Mouse (Mus musculus) CH12.LX (cell line): Measurements from ENCODE around the gene Usp12. TPM values are rescaled to one million over a fixed set of nuclear protein-coding genes. Genes with fewer than 3 reads are reported as not detected.

Experiments
- DNase-seq: peaks from one replicate; pipeline ENCODE4 v3.0.0-alpha.2; 2013; ENCODE audit errors: extremely low read depth
- H3K27ac ChIP-seq: 2 replicates; pipeline ENCODE4 v1.5.1; 2012; ENCODE audit warnings: low read depth, mild to moderate bottlenecking, control low read depth, moderate library complexity; ENCODE audit not compliant: insufficient read depth
- H3K27me3 ChIP-seq: replicated peaks from 2 replicates; pipeline ENCODE3; 2012; ENCODE audit warnings: inconsistent platforms
- H3K36me3 ChIP-seq, 2 experiments: replicated peaks in 1 of 2; 2 replicates each; pipeline versions ENCODE3 to v1.6.1; 2012; ENCODE audit warnings: inconsistent platforms in 1 of 2, low read length in 1 of 2, mild to moderate bottlenecking in 1 of 2, mixed read lengths in 1 of 2, moderate library complexity in 1 of 2; ENCODE audit not compliant: control insufficient read depth in 1 of 2, insufficient read depth in 1 of 2
- H3K4me1 ChIP-seq, 2 experiments: 2 replicates each; pipeline ENCODE4 v1.6.1; 2012; ENCODE audit warnings: inconsistent platforms in 1 of 2, moderate library complexity in 1 of 2; ENCODE audit not compliant: insufficient read depth in 2 of 2, control insufficient read depth in 1 of 2
- H3K4me2 ChIP-seq: 2 replicates; pipeline ENCODE4 v1.6.1; 2012; ENCODE audit warnings: low read depth, mild to moderate bottlenecking, control low read depth; ENCODE audit not compliant: poor library complexity, insufficient read depth, severe bottlenecking
- H3K4me3 ChIP-seq, 3 experiments: fragments of 150-350 bp in 1 of 3; sonication (generic) in 1 of 3; replicated peaks in 1 of 3; 2 replicates each; pipeline versions ENCODE3 to v1.5.1; 2011 to 2012; ENCODE audit warnings: low read depth in 2 of 3, low read length in 2 of 3, mild to moderate bottlenecking in 2 of 3, moderate library complexity in 2 of 3, control low read depth in 1 of 3, improper control_type of control experiment in 1 of 3, inconsistent platforms in 1 of 3, mixed read lengths in 1 of 3; ENCODE audit not compliant: poor library complexity in 1 of 3
- H3K79me2 ChIP-seq: replicated peaks from 2 replicates; pipeline ENCODE4 v1.6.1; 2012; ENCODE audit warnings: mild to moderate bottlenecking, moderate library complexity; ENCODE audit not compliant: control insufficient read depth, poor library complexity, insufficient read depth, severe bottlenecking; ENCODE audit errors: extremely low read depth
- H3K9ac ChIP-seq: 2 replicates; pipeline ENCODE4 v1.6.1; 2012; ENCODE audit warnings: low read depth, mild to moderate bottlenecking, control low read depth, moderate library complexity; ENCODE audit not compliant: insufficient read depth
- H3K9me3 ChIP-seq: replicated peaks from 2 replicates; pipeline ENCODE3; 2012; ENCODE audit warnings: low read length, inconsistent platforms, mixed read lengths
- CHD1 ChIP-seq: IDR thresholded peaks from 2 replicates; pipeline ENCODE4 v1.6.1; 2012; ENCODE audit warnings: low read depth, low read length, improper control_type of control experiment, inconsistent platforms
- CHD2 ChIP-seq: IDR thresholded peaks from 2 replicates; pipeline ENCODE4 v1.6.1; 2011; ENCODE audit warnings: low read length, improper control_type of control experiment
- CTCF ChIP-seq, 2 experiments: IDR thresholded peaks in 1 of 2; conservative IDR thresholded peaks in 1 of 2; 2 replicates each; pipeline ENCODE4 v1.5.1; 2011 to 2012; ENCODE audit warnings: low read depth in 2 of 2, low read length in 2 of 2, improper control_type of control experiment in 1 of 2, inconsistent platforms in 1 of 2, mild to moderate bottlenecking in 1 of 2, moderate library complexity in 1 of 2
- E2F4 ChIP-seq: IDR thresholded peaks from 2 replicates; pipeline ENCODE4 v1.6.1; 2011; ENCODE audit warnings: low read depth, low read length, improper control_type of control experiment; ENCODE audit not compliant: insufficient replicate concordance
- ELF1 ChIP-seq: IDR thresholded peaks from 2 replicates; pipeline ENCODE4 v1.6.1; 2014; ENCODE audit warnings: low read depth, mild to moderate bottlenecking, inconsistent platforms, low read length, improper control_type of control experiment
- EP300 ChIP-seq: IDR thresholded peaks from 2 replicates; pipeline ENCODE4 v1.6.1; 2011; ENCODE audit warnings: low read length, improper control_type of control experiment
- GABPA ChIP-seq: IDR thresholded peaks from 2 replicates; pipeline ENCODE4 v1.6.1; 2012; ENCODE audit warnings: low read depth, low read length, improper control_type of control experiment, inconsistent platforms; ENCODE audit not compliant: insufficient replicate concordance
- KAT2A ChIP-seq: IDR thresholded peaks from 2 replicates; pipeline ENCODE4 v1.6.1; 2012; ENCODE audit warnings: low read length, improper control_type of control experiment, inconsistent platforms; ENCODE audit not compliant: insufficient replicate concordance
- MAX ChIP-seq: IDR thresholded peaks from 2 replicates; pipeline ENCODE4 v1.6.1; 2011; ENCODE audit warnings: low read length, improper control_type of control experiment
- MAZ ChIP-seq: IDR thresholded peaks from 2 replicates; pipeline ENCODE4 v1.6.1; 2012; ENCODE audit warnings: low read depth, mild to moderate bottlenecking, inconsistent platforms, low read length, improper control_type of control experiment, moderate library complexity
- MEF2A ChIP-seq: IDR thresholded peaks from 2 replicates; pipeline ENCODE4 v1.6.1; 2014; ENCODE audit warnings: low read depth, mild to moderate bottlenecking, inconsistent platforms, low read length, improper control_type of control experiment, borderline replicate concordance
- MXI1 ChIP-seq: IDR thresholded peaks from 2 replicates; pipeline ENCODE4 v1.6.1; 2011; ENCODE audit warnings: mild to moderate bottlenecking, low read depth, low read length, improper control_type of control experiment
- NELFE ChIP-seq: IDR thresholded peaks from 2 replicates; pipeline ENCODE4 v1.6.1; 2011; ENCODE audit warnings: low read depth, low read length, improper control_type of control experiment
- PAX5 ChIP-seq: IDR thresholded peaks from 2 replicates; pipeline ENCODE4 v1.6.1; 2012; ENCODE audit warnings: low read length, inconsistent platforms, mixed read lengths
- POLR2A ChIP-seq: IDR thresholded peaks from 2 replicates; pipeline ENCODE4 v1.6.1; 2011; ENCODE audit warnings: low read depth, mild to moderate bottlenecking, improper control_type of control experiment, low read length
- POLR2AphosphoS2 ChIP-seq: IDR thresholded peaks from 2 replicates; pipeline ENCODE4 v1.6.1; 2011; ENCODE audit warnings: low read depth, low read length, improper control_type of control experiment
- RAD21 ChIP-seq: IDR thresholded peaks from 2 replicates; pipeline ENCODE4 v1.6.1; 2011; ENCODE audit warnings: low read depth, mild to moderate bottlenecking, low read length, improper control_type of control experiment, moderate library complexity
- SMC3 ChIP-seq: IDR thresholded peaks from 2 replicates; pipeline ENCODE4 v1.6.1; 2011; ENCODE audit warnings: low read depth, low read length, improper control_type of control experiment
- TCF12 ChIP-seq: IDR thresholded peaks from 2 replicates; pipeline ENCODE4 v1.6.1; 2014; ENCODE audit warnings: low read depth, mild to moderate bottlenecking, inconsistent platforms, low read length, improper control_type of control experiment
- UBTF ChIP-seq: IDR thresholded peaks from 2 replicates; pipeline ENCODE4 v1.6.1; 2012; ENCODE audit warnings: low read depth, mild to moderate bottlenecking, inconsistent platforms, low read length, improper control_type of control experiment, moderate library complexity
- USF1 ChIP-seq: IDR thresholded peaks from 2 replicates; pipeline ENCODE4 v1.6.1; 2014; ENCODE audit warnings: low read depth, mild to moderate bottlenecking, inconsistent platforms, low read length, improper control_type of control experiment
- ZC3H11A ChIP-seq: IDR thresholded peaks from 2 replicates; pipeline ENCODE4 v1.6.1; 2012; ENCODE audit warnings: low read depth, mild to moderate bottlenecking, inconsistent platforms, low read length, improper control_type of control experiment
- ZNF384 ChIP-seq: IDR thresholded peaks from 2 replicates; pipeline ENCODE4 v1.6.1; 2012; ENCODE audit warnings: low read depth, low read length, improper control_type of control experiment, inconsistent platforms
- dilution Hi-C: fragments of 300-500 bp; cut with MboI; formaldehyde crosslinking; loops from 2 replicates; pipeline ENCODE4 v1.14.3; 2020; ENCODE audit warnings: low sequenced_read_pairs; ENCODE audit not compliant: extremely low pct_unique_long_range_greater_than_20kb, extremely low pct_ligation_motif_present
- in situ Hi-C: fragments of 300-500 bp; cut with MboI; formaldehyde crosslinking; loops from 3 replicates; pipeline ENCODE4 v1.14.3; 2019; ENCODE audit warnings: low sequenced_read_pairs, low pct_ligation_motif_present, low pct_unique_long_range_greater_than_20kb, mixed read lengths
- polyA plus RNA-seq: library from polyadenylated mRNA; unstranded; fragments of >175 nt; gene quantifications from 2 replicates; pipeline ENCODE4 v1.2.1, GENCODE M21; 2012; ENCODE audit warnings: low read depth; ENCODE audit not compliant: insufficient read length
- total RNA-seq, 2 experiments: library from RNA; depleted of rRNA; stranded (reverse); fragments of 300-350 nt in 1 of 2; fragments of >200 nt in 1 of 2; gene quantifications; 2 replicates each; pipeline ENCODE4 v1.2.3; 2012 to 2014

The Usp12 gene
- total and polyA plus RNA-seq, 3 experiments, result 7.8 to 17.8 (median 10.1) TPM

DNA sequence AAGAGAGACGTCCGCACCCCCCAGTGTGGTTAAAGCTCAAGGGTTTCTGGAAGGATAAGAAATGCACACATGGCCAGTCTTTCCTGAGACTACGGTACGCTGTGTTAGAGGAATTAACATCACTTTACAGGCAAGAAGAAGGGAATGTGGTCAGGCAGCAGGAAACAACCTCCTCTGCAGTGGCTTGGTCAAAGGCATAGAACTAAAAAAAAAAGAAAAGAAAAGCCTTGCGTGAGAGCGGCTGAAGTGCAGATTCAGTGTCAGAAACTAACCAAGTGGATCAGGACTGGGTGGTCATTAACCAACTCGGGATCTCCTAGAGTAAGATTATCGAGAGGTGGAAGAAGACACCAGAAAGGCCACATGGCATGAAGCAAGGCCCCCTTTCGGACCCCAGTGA is 5.4 kb downstream of the Usp12 start:
- Histone ChIP-seq H3K9ac (no peak overlapping the region), H3K4me2 (no peak overlapping the region), H3K9me3 (no peaks in the 10 kb centered on the region), H3K79me2 (peaks cover 9% of the 10 kb centered on the region), H3K27ac (no peak overlapping the region), H3K4me1 (peaks cover 10 to 46% of the 10 kb centered on the region in 2 experiments), H3K27me3 (no peaks in the 10 kb centered on the region), H3K4me3 (no peak overlapping the region), H3K36me3 (peaks cover 0 to 13% of the 10 kb centered on the region in 2 experiments)
- dilution Hi-C loops, result no loop called here
- in situ Hi-C loops, result no loop called here
- TF ChIP-seq CHD1, result no peak
- TF ChIP-seq MEF2A, result no peak
- TF ChIP-seq POLR2A, result no peak
- TF ChIP-seq UBTF, result no peak
- no peak for TF ChIP-seq CTCF (conservative IDR thresholded peaks at IDR 0.05 in 1 of 2, IDR thresholded peaks at IDR 0.05 in 1 of 2; ENCODE audit: low read depth in 2 of 2, low read length in 2 of 2)
- TF ChIP-seq CHD2, result no peak
- TF ChIP-seq POLR2AphosphoS2, result no peak
- TF ChIP-seq TCF12, result no peak
- no peak for TF ChIP-seq MAX
- no peak for TF ChIP-seq MXI1
- TF ChIP-seq E2F4, result no peak
- TF ChIP-seq USF1, result no peak
- no peak for DNase-seq

- Histone ChIP-seq H3K79me2 (no peaks in the 10 kb centered on the region; the same call in 1 of the 2 replicates), H3K9me3 (no peaks in the 10 kb centered on the region)
- TF ChIP-seq MAZ (no peak), CHD2 (no peak), UBTF (no peak), E2F4 (no peak), ZC3H11A (no peak)
- TF ChIP-seq, all 38 proteins: peak for 0
- Histone ChIP-seq H3K27ac (no peak overlapping the region), H3K9ac (no peak overlapping the region), H3K4me3 (no peak overlapping the region), H3K36me3 (peaks cover 0 to 21% of the 10 kb centered on the region in 2 experiments), H3K27me3 (no peaks in the 10 kb centered on the region), H3K4me1 (peaks cover 7 to 45% of the 10 kb centered on the region in 2 experiments), H3K4me2 (no peak overlapping the region)
- dilution Hi-C loops, result no loop called here
- no peak for DNase-seq
- in situ Hi-C loops, result no loop called here
Observed at GRCm38 (mm10) chr5:146786123-146786522, 8.7 kb downstream of the Usp12 start.

GRCm38 (mm10) chr5:146783891-146784290 is 10.9 kb downstream of the Usp12 start:
- DNase-seq, result no peak
- dilution Hi-C loops, result no loop called here
- no peak overlapping the region for H3K27ac ChIP-seq

More at GRCm38 (mm10) chr5:146783891-146784290, 10.9 kb downstream of the Usp12 start:
- Histone ChIP-seq H3K27me3 (no peaks in the 10 kb centered on the region), H3K4me1 (peaks cover 7 to 47% of the 10 kb centered on the region in 2 experiments), H3K79me2 (no peaks in the 10 kb centered on the region; the same call in 1 of the 2 replicates), H3K4me3 (no peak overlapping the region), H3K9ac (no peak overlapping the region), H3K4me2 (no peak overlapping the region), H3K9me3 (no peaks in the 10 kb centered on the region), H3K36me3 (peaks cover 0 to 17% of the 10 kb centered on the region in 2 experiments)
- in situ Hi-C loops, result no loop called here
- no peak for TF ChIP-seq E2F4
- no peak for TF ChIP-seq ELF1
- no peak for TF ChIP-seq ZC3H11A
- TF ChIP-seq RAD21, result no peak
- no peak for TF ChIP-seq MAZ
- no peak for TF ChIP-seq KAT2A
- TF ChIP-seq SMC3, result no peak
- TF ChIP-seq POLR2AphosphoS2, result no peak
- no peak for TF ChIP-seq EP300
- TF ChIP-seq MXI1, result no peak
- no peak for TF ChIP-seq PAX5
- TF ChIP-seq USF1, result no peak
- TF ChIP-seq NELFE, result no peak
- no peak for TF ChIP-seq ZNF384
- no peak for TF ChIP-seq GABPA
